Mouse (Mus musculus) spleen, embryonic (tissue): ENCODE measurements around the gene Fgf15.
"Not testable (repeated sequence)": the region's sequence is repeated elsewhere in the genome, so short reads cannot be mapped to it uniquely, and the experiment has no call there.

Experiments used
- CTCF ChIA-PET: fragments of 350-600 bp; sonication (Branson Sonifier 250); formaldehyde crosslinking; loops from one replicate; lab custom pipeline; 2022; lab: Charles Lee

The Fgf15 gene

DNA sequence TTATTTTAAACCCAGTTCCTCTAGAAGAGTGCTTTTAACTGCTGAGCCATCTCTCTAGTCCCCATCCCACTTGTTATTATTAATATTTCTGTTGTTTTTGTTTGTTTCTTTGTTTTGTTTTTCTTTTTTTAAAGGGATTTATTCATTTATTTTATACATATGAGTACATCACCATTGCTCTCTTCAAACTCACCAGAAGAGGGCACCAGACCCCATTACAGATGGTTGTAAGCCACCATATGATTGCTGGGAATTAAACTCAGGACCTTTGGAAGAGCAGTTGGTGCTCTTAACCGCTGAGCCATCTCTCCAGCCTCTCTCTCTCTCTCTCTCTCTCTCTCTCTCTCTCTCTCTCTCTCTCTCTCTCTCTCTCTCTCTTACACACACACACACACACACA lies 5.7 kb upstream of the Fgf15 start:
- CTCF ChIA-PET = not testable (repeated sequence)

DNA sequence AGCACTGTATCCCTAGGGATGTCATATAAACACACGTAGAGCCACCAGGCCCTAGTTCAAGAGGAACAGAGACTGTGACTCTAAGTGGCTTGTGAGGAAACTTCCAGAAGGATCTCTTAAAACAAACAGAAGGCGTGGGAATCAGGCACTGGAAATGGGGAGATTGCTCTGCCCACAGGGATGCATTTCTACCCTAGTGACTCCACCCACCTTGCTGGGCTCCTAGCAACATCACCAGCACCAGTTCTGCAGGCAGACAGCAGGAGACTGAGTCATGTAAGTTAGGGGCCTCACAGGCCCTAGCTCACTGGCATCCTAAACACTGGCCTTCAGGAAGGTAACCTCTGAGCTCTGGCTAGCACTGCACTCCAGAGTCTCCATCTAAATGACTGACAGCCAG lies 4.5 kb upstream of the Fgf15 start:
- CTCF ChIA-PET = no interaction called here

DNA sequence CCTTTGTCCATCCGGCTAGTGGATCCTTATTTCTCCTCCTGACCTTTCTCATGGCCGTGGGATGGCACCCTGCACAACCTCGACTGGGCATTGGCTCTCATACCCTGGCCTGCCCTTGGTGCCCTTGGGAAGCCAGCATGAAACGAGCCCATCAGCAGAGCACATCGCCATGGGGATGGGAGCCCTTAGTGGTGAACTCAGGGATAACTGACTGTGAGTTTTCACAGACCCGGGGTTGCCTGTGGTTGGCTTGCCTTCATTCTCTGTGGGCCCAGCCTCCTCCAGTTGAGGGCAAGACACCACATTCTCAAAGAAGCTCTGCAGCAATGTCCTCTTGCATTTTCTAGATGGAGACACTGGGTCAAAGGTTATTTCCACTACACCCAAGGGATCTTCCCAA lies 4.0 kb upstream of the Fgf15 start:
- CTCF ChIA-PET = interaction anchor here (0.7 kb wide), 1 partner anchor 15 kb away, joined by 3 read pairs; no protein-coding TSS in a partner anchor

DNA sequence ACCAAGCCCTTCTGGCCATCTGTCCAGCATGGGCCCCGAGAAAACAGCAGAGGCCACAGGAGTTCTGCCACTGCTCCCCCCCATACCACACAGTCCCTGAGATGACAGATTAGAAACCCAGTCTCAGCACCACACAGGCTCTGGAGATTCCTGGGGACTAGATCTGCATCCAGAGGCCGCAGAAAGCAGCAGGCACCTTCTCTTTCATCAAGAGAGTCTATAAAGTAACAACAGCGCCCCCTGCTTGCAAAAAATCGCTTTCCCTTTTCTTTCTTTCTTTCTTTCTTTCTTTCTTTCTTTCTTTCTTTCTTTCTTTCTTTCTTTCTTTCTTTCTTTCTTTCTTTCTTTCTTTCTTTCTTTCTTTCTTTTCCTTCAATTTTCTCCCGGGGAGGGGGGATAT lies 2.1 kb upstream of the Fgf15 start:
- CTCF ChIA-PET = no interaction called here

DNA sequence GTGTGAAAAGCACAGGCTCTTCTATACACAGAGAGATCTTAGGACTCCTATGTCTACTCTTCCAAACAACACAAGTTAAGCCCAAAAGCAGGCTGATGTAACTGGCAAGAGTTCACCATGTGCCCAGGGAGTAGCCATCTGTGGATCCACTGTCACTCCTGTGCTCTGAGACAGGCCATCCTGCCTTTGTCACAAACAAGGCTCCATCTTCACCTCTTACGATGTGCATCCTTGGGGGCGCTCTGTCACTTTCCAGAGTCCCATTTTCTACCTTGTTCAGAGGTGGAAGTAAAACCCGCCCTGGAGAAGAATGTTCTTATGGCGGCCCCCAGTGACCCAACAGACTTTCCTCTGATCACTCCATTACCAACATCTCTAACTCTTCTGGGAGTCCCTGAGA lies 1.6 kb upstream of the Fgf15 start:
- CTCF ChIA-PET = no interaction called here

DNA sequence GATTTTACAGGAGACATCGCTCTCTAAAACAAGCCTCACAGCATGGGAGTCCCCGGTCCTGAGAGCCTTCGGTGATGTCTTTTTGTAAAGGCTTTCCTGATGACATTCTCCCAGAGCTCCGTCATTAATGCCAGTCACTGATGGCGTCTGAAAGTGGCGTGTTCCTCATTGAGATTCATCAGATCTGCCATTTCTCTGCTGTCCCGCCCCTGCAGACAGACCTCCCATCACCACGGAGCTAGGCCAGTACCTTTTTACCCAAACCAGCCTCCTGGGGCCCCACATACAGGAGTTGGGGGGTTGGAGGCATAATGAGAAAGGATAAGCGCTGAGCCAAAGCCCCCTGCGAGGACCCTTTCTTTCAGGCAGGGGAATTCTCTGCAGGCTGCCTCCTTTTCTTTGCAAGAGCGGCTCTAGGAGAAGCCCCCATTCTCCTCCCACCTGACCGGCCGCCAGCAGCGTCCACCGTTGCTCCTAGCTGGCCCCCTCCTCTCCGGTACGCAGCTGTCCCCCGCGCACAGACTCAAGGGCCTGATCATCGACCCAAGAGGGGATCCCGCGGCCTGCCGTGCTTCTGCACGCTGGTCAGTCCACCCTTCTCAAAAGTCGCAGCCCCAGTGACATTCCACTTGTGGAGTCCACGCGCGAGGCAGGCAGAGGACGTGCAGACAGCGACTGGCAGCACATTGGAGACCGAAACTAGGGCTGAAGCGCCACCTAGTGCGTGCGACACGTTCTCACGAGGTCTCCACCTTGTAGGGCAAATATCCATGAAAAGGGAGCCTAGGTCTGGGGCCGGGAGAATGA lies 823 bp upstream of the Fgf15 start:
- CTCF ChIA-PET = no interaction called here

DNA sequence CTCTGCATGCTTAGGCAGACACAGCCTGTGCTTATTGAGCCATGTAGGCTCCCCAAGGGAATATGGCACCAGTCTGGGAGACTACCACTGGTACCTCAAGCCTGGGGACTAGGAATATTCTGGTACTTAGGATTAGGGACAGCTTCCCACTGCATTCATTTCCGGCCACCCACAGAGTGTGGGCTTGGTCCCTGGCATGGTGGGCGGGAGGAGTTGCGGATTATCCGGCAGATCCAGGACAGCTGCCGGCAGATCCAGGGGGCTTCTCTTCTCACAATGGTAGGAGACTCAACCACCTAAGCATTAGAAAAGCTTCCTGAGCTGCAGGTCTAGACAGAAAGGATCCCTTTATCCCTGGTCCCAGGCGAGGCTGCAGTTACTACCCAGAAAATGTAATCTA lies 2.2 kb downstream of the Fgf15 start:
- CTCF ChIA-PET = no interaction called here

DNA sequence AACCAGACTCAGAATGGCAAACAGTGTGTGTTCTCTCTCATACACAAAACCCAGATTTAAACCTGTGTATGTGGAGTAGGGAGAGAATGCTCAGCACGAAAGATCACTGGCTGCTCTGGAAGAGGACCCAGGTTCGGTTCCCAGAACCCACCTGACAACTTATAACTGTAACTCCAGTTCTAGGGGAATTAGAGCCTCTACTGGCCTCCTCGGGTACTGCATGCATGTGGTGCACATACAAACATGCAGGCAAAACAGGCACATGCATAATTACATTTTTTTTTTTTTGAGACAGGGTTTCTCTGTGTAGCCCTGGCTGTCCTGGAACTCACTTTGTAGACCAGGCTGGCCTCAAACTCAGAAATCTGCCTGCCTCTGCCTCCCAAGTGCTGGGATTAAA lies 9.2 kb downstream of the Fgf15 start:
- CTCF ChIA-PET = not testable (repeated sequence)

DNA sequence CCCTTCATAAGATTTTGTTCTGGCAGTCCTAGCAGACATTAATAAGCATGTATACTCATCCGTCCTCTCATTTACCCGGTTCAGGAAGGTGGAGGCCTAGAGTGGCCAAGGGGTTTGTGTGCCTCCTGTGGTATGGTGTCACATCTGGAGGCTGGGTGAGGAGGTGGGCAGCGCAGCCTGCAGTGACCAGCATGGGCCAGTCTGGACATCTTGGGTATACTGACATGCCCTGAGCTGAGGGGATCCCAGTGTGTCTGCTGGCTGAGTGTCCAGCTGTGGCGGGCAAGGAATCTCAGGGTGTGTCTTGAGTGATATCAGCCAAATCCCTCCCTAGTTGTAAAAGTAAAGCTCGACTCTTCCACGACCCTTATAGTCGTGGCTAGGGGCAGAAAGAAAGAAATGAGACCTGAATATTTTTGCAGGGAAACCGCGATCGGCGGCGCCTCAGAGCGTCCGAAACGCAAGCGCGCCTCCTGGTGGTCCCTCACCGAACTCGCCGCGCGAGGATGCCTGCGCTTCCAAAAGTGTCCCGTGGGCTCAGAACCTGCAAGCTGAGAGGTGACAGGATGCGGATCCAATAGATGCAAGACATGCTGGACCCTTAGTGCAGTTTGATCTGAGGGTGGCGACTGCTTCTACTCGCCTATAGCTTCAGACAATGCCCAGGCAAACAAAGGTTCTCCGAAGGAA lies 10.5 kb downstream of the Fgf15 start:
- CTCF ChIA-PET = interaction anchor here (0.6 kb wide), 1 partner anchor 14 kb away, joined by 3 read pairs; no protein-coding TSS in a partner anchor

DNA sequence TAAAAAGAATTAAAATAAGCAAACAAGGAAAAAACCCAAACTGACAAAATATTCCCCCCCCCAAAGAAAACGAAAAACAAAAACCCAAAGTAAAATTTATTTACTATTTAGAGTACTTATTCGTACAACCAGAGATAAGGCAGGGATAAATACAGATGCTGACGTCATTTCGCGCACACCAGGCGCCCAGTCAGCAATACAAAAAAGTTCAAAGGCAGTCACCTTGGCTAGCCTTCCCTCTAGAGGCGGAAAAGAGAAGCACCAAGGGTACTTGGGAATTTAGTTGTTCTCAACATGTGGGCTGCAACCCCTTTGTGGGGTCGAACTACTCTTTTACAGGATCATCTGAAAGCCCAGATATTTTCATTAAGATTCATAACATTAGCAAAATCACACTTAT lies 11.5 kb downstream of the Fgf15 start:
- CTCF ChIA-PET = no interaction called here

DNA sequence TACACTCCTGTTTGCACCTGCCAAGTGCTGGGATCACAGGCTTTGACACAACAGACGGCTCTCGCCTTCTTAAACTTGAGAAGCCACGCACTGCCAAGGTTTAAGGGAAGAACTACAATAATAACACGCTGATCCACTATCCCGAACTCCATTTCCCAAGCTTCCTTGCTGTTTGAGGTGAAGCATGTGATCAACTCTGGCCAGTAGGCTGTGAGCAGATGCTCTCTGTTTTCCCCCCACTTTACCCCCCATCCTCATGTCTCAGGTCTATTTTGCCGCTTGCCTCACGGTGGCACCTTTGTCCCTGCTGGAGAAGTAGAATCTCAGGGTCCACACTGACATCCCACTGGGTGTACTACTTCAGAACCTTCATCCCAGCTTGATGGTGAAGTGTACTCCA lies 12.4 kb downstream of the Fgf15 start:
- CTCF ChIA-PET = no interaction called here

DNA sequence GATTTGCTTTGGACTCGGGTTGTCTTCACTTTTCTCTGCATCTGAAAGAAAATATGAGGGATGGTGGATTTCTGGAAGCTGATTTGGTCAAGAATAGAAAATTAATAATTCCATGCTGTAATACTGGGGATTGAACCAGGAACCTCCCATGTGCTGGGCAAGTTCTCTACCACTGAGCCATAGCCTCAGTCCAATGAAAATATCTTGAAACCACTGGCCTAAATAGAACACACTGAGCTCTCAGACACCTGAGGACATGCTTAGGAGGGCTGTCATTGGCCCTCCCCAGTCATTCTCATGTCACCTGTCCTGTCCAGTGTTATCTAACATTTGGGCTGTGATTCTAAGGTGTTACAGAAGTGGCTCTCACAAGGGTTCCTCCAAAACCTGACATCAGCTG lies 14.8 kb downstream of the Fgf15 start:
- CTCF ChIA-PET = interaction anchor here (0.6 to 0.7 kb wide), 2 partner anchors 65 to 1101 kb away, joined by 3 to 6 read pairs; no protein-coding TSS in a partner anchor

DNA sequence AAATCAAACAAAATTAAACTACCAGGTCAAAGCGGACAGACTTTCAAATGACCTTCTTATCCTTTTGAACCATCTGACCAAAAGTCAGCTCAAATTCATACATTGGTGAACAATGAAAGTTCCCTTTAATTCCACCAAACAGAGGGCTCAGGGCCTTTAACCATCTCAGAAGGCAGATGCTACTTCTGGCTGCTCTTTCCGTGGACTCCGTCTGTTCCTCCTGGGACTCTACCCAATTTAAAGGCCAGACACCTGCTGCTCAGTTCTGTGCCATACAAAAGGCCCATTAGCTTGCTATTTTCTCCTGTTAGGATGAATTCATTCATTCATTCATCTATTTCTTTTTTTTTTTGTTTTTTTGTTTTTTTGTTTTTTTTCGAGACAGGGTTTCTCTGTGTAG lies 16.6 kb downstream of the Fgf15 start:
- CTCF ChIA-PET = no interaction called here

DNA sequence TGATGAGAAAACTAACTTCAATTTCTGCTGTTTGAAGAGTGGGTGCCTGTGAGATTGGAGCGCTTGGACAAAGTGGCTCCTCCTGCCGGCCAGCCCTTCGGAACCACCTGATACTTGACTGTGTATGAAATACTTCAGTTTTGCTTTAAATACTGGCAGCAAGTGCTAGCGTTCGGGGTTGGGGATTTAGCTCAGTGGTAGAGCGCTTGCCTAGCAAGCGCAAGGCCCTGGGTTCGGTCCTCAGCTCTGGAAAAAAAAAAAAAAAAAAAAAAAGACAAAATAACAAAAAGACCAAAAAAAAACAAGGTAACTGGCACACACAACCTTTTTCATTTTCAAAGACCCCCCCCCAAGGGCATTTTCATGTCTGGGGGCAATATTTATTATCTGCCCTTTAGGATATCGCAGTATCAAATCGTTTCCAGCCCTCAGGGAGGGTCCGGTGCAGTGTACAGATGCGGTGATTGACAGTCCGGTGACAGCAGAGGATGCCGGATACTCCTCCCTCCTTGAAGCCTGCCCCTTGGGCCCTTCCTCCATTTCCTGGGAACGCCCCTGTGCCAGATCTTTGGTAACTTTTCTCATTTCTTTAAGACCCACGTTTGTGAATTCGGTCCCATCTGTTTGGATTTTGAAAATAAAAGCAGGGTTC lies 18.1 kb downstream of the Fgf15 start:
- CTCF ChIA-PET = no interaction called here

DNA sequence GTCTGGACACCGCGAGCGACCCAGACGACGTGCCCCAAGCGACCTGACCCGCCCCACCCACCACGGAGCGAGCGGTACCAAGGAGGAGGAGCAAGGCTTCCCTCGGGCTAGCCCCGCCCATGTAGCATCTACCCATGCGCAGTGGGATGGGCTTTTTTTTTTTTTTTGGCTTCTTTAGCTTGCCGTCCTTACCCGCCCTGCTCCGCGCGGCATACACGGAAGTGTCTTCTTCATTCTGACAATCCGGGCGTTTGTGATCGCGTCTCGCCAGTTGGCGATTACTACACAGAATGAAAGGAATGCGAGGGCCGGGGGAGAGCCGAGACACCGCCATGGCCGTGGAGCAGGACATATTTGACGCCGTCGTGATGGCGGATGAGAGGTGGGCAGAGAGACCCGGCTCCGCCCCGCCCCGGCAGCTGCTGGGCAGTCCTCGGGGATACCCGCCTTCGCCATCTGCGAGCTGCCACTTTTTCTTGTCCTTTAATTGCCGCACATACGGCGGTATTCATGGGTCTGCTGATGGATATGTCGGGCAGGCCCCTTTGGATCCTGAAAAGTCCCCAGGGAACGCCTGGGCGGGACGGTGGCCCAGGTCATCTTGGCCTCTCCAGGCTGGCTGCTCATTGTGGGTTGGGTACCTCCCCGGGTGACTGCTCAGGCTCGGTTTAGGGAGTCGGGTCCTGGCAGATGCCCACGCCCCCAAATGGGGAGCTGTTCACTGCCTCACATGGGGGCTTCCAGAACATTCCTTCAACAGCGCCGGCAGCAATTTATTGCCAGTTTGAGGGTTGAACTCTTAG lies 18.8 kb downstream of the Fgf15 start, which contains the start of gene LTO1:
Gene LTO1, plus strand, starts transcription at position 153 of the 803 bp plus-strand sequence.
- CTCF ChIA-PET = interaction anchor here (0.6 kb wide), 1 partner anchor 382 kb away, joined by 3 read pairs; no protein-coding TSS in a partner anchor

DNA sequence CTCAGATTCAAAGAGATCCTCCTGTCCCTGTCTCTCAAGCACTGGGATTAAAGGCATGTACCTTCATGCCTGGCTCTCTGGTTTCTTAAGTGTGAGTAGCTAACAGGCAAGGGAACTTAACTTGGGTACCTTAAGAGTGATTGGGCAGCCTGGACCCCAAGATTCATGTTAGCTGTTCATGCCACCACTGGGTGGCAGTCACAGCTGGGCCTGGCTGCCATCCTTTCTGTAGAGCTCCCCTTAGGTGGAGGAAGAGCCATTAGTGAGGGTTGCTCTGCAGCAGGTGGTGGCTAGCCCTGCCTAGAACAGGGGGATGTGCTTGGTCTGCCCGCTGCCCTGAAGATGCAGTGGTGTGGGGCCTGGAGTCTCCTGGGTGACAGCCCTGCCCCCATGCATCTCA lies 22.5 kb downstream of the Fgf15 start:
- CTCF ChIA-PET = no interaction called here

DNA sequence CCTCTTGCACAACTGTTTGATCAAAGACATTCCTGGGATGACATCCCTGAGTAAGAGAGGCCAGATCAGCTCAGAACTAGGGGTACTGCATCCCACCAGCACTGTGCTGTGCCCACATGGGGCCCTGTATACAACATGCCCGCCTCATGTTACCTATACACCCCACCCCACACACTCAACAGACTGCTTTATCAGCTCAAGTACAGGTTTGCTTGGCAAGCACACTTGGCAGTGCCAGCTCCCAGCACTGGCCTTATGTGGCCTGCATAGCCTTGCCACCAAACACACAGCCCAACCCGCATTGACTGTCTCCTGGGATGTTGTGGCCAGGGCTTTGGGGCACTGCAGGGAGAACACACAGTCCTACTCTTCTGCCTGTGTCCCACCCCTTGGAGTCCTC lies 31.3 kb downstream of the Fgf15 start:
- CTCF ChIA-PET = no interaction called here

DNA sequence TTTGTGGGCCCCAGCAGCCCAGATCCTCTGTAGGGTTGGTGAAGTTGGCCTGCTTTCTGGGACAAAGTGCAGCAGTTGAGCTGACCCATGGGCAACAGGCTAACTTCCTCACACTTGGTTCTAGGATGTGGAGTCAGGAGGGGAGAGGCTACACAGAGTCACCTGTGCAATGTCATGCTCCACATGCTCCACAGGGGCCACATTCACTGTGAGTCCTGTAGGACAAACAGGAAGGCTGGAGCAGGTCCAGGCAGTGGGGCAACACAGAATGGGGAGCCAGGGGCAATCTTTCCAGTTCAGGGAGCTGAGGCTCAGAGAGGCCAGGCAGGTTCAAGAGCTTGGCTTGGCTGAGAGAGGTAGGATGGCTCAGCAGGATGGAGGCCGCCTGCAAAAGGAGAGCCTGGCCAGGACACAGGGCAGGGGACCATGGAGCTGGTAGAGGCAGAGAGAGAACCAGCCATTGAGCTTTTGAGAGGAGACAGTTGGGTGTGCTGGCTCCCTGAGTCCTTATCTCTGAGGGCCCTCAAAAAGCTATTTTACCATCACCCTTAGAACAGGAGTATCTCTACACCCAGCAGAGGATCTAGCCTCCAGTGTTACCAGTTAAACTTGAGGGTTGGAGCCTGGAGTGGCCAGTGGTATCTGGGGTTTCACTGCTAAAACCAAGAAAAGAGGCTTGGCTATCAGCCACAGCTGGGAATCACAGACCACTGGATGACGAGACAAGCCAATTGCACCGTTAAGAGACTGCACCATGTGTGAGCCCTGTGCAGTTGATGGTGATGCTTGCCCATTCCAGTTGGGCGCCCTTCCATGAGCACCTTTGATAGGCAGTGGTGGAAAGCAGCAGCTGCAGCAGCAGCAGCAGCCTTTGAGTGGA lies 31.9 kb downstream of the Fgf15 start:
- CTCF ChIA-PET = interaction anchor here (0.7 kb wide), 1 partner anchor 106 kb away, joined by 3 read pairs; no protein-coding TSS in a partner anchor

DNA sequence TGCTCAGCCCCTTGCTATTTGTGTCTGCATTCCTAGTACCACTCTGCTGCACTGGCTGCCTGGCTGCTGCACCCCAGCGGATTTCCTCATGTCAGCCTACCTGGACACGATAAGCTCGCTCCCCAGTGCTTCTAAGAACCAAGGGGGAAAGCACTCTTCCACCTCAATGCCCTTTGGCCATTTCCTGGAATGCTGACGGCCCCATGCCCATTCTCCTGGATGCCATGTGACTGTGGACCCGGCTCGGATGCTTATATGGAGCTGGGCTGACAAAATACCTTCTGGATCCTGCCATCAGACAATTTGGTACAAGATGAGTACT lies 32.5 kb downstream of the Fgf15 start:
- CTCF ChIA-PET = no interaction called here

DNA sequence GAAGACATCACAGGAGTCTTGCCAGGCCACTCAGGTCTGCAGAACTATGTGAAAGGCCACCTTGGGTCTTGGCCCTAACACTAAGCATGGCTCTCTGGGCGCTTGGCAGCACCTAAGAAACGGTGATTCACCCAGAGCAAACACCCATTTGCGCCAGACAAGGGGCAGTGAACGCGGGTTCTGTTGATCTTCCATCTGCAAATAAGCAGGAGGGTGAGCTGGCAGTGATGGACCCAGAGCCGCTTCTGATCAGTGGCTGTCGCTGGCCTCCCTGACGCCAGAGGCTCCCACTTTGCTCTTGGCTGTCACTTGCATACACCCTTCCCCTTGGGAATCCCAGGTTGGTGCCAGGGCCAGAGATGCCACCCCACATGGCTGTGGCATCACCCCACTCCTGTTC lies 33.2 kb downstream of the Fgf15 start:
- CTCF ChIA-PET = interaction anchor here (0.7 kb wide), 1 partner anchor 30 kb away, joined by 4 read pairs; no protein-coding TSS in a partner anchor
